Mouse (Mus musculus): ENCODE data around the gene Ap2a2.
"Not testable (repeated sequence)": the region's sequence is repeated elsewhere in the genome, so short reads cannot be mapped to it uniquely, and the experiment has no call there.

The Ap2a2 gene

GRCm38 (mm10) chr7:141607717-141608116 lies 45.7 kb downstream of the Ap2a2 start:
- DNase-seq = no peak

GRCm38 (mm10) chr7:141609719-141610514 lies 47.9 kb downstream of the Ap2a2 start:
- DNase-seq = no peak

GRCm38 (mm10) chr7:141611711-141612370 lies 49.9 kb downstream of the Ap2a2 start:
- DNase-seq = peak; percentile 96

GRCm38 (mm10) chr7:141612371-141612760 lies 50.4 kb downstream of the Ap2a2 start:
- DNase-seq = no peak

GRCm38 (mm10) chr7:141612791-141613190 lies 50.8 kb downstream of the Ap2a2 start:
- peak; percentile 97 for DNase-seq

GRCm38 (mm10) chr7:141614329-141614832 lies 52.4 kb downstream of the Ap2a2 start:
- no peak for DNase-seq

GRCm38 (mm10) chr7:141624214-141624613 lies 62.2 kb downstream of the Ap2a2 start:
- DNase-seq = no peak

GRCm38 (mm10) chr7:141625120-141625810 lies 63.3 kb downstream of the Ap2a2 start:
- DNase-seq = no peak

- no peak for DNase-seq
Measured at GRCm38 (mm10) chr7:141628018-141628417, 66.0 kb downstream of the Ap2a2 start.

- peak; percentile 86 for DNase-seq
Measured at GRCm38 (mm10) chr7:141629241-141629640, 67.3 kb downstream of the Ap2a2 start.

- peak; percentile 95 for DNase-seq
Measured at GRCm38 (mm10) chr7:141638077-141638476, 76.1 kb downstream of the Ap2a2 start.

GRCm38 (mm10) chr7:141638513-141639334 lies 76.8 kb downstream of the Ap2a2 start:
- DNase-seq = not testable (repeated sequence)

GRCm38 (mm10) chr7:141639335-141639890 lies 77.4 kb downstream of the Ap2a2 start:
- peak; percentile 94 for DNase-seq

GRCm38 (mm10) chr7:141642375-141642774 lies 80.4 kb downstream of the Ap2a2 start:
- no peak for DNase-seq

GRCm38 (mm10) chr7:141643160-141643559 lies 81.2 kb downstream of the Ap2a2 start:
- no peak for DNase-seq

GRCm38 (mm10) chr7:141647083-141647482 lies 85.1 kb downstream of the Ap2a2 start:
- DNase-seq = no peak

GRCm38 (mm10) chr7:141647815-141648214 lies 85.8 kb downstream of the Ap2a2 start:
- no peak for DNase-seq

GRCm38 (mm10) chr7:141652191-141652590 lies 90.2 kb downstream of the Ap2a2 start:
- DNase-seq = no peak

- DNase-seq = no peak
Measured at GRCm38 (mm10) chr7:141660346-141660745, 98.4 kb downstream of the Ap2a2 start.

GRCm38 (mm10) chr7:141661481-141661880 lies 99.5 kb downstream of the Ap2a2 start:
- peak; percentile 94 for DNase-seq

- DNase-seq = no peak
Measured at GRCm38 (mm10) chr7:141662223-141662622, 100.2 kb downstream of the Ap2a2 start.

- no peak for DNase-seq
Measured at GRCm38 (mm10) chr7:141666190-141666589, 104.2 kb downstream of the Ap2a2 start.

Data from heart, adult 11 months (tissue).